Comparison of ENCODE assay signal across 8 mouse cellular contexts in genomic region chr2:166711681-166712132, GRCm38 (mm10). TPM values are rescaled to one million over a fixed set of nuclear protein-coding genes. Genes with fewer than 3 reads are reported as not detected.
DNase-seq lines count a peak whose midpoint lies in the region; ATAC-seq and TF ChIP-seq lines count a peak whose summit lies in the region.

No protein-coding gene starts in this region.

- DNase-seq in cerebellum, adult 9-11 months, result peak; percentile 33
- DNase-seq in thymus, adult 2 months, result no peak
- DNase-seq in thymus, adult 18-20 months, result no peak
- no peak for DNase-seq in liver, embryonic 13.5 days
- DNase-seq in left cerebral cortex, adult 9 months (ENCODE audit: low spot score in 2 of 2), result no peak
- DNase-seq in kidney, postnatal 36 days, result no peak

- H3K4me3 ChIP-seq in thymus, adult 2 months (ENCODE audit: control insufficient read depth, insufficient read depth, low read length), result peak overlapping the region; percentile 78
- H3K4me3 ChIP-seq in liver, embryonic 13.5 days (replicated peaks), result peak overlapping the region; percentile 90
- H3K4me3 ChIP-seq in stomach, embryonic 14.5 days (ENCODE audit: low read depth, low read length), result peak overlapping the region; percentile 10; the same call in 1 of the 2 replicates

- no peaks in the 10 kb centered on the region for H3K36me3 ChIP-seq in thymus, adult 2 months (ENCODE audit: control insufficient read depth, insufficient read depth, low read length)
- H3K36me3 ChIP-seq in liver, embryonic 13.5 days, result no peaks in the 10 kb centered on the region
- no peaks in the 10 kb centered on the region for H3K36me3 ChIP-seq in stomach, embryonic 14.5 days (ENCODE audit: control insufficient read depth, insufficient read depth, low read length)

- peak overlapping the region; percentile 55; the same call in 1 of the 2 replicates for H3K27ac ChIP-seq in thymus, adult 2 months (ENCODE audit: control insufficient read depth, insufficient read depth, low read length)
- H3K27ac ChIP-seq in liver, embryonic 13.5 days, result peak overlapping the region; percentile 86
- no peak overlapping the region for H3K27ac ChIP-seq in stomach, embryonic 14.5 days (ENCODE audit: low read length)

- TF ChIP-seq POLR2A in thymus, adult 2 months (IDR thresholded peaks at IDR 0.05; ENCODE audit: control insufficient read depth, extremely low read depth, insufficient read depth, low read length, poor library complexity), result no peak

- no peak for TF ChIP-seq CTCF in thymus, adult 2 months (IDR thresholded peaks at IDR 0.05; ENCODE audit: borderline replicate concordance, control insufficient read depth, extremely low read depth, insufficient read depth, low read length, poor library complexity)

- no peaks in the 10 kb centered on the region for H3K9me3 ChIP-seq in liver, embryonic 13.5 days (replicated peaks)
- H3K9me3 ChIP-seq in stomach, embryonic 14.5 days (ENCODE audit: control insufficient read depth, low read depth, low read length), result no peaks in the 10 kb centered on the region

- H3K9ac ChIP-seq in liver, embryonic 13.5 days, result peak overlapping the region; percentile 96
- no peak overlapping the region for H3K9ac ChIP-seq in stomach, embryonic 14.5 days (replicated peaks; ENCODE audit: low read depth, low read length)

- ATAC-seq in cerebellum, adult (ENCODE audit: insufficient number of reproducible peaks, low FRiP score, low TSS enrichment), result no peak
- no peak for ATAC-seq in liver, embryonic 13.5 days (ENCODE audit: low read depth)
- no peak for ATAC-seq in stomach, embryonic 14.5 days (ENCODE audit: insufficient number of reproducible peaks, insufficient read depth, low FRiP score, low read depth)

- H3K27me3 ChIP-seq in thymus, adult 2 months (ENCODE audit: control insufficient read depth, insufficient read depth, low read length), result no peaks in the 10 kb centered on the region
- H3K27me3 ChIP-seq in liver, embryonic 13.5 days, result no peaks in the 10 kb centered on the region
- no peaks in the 10 kb centered on the region for H3K27me3 ChIP-seq in stomach, embryonic 14.5 days (ENCODE audit: control insufficient read depth, insufficient read depth, low read length)

- H3K4me1 ChIP-seq in thymus, adult 2 months (replicated peaks; ENCODE audit: control insufficient read depth, insufficient read depth, low read length), result peaks cover 46% of the 10 kb centered on the region
- peaks cover 74% of the 10 kb centered on the region for H3K4me1 ChIP-seq in liver, embryonic 13.5 days (replicated peaks)
- H3K4me1 ChIP-seq in stomach, embryonic 14.5 days (ENCODE audit: control insufficient read depth, insufficient read depth, low read length), result 0 out of 2 replicates have a peak, but pooled peaks cover 6% of the 10 kb centered on the region

- WGBS in thymus, adult 2 months, result 27% methylated on average over 7 of the region's 7 CpGs
- 34% methylated on average over 7 of the region's 7 CpGs for WGBS in liver, embryonic 13.5 days (ENCODE audit: insufficient replicate concordance)
- WGBS in stomach, embryonic 14.5 days, result 36% methylated on average over 7 of the region's 7 CpGs

- peak overlapping the region; percentile 94 for H3K4me2 ChIP-seq in liver, embryonic 13.5 days
- H3K4me2 ChIP-seq in stomach, embryonic 14.5 days (replicated peaks; ENCODE audit: low read depth, low read length), result peak overlapping the region; percentile 97

RNA-seq across cellular contexts. Expression of gene Prex1, which starts 1.9 kb away (rescaled TPM):
- polyA plus RNA-seq in thymus, adult 2 months (2012; rRNA removed), result 264 and 297 TPM in 2 replicates
- polyA plus RNA-seq in liver, embryonic 13.5 days (2015; fragmentation: Nextera tagmentation; extraction: Ambion mirVana), result 9.1 and 9.8 TPM in 2 replicates
- 9.1 and 10.4 TPM in 2 replicates for polyA plus RNA-seq in stomach, embryonic 14.5 days (2014; fragmentation: Nextera tagmentation; extraction: Ambion mirVana)

Comparison
In these comparisons a context has a peak if more than half of its experiments do, and no peak if none do; other contexts are left out.
1. H3K4me3 ChIP-seq: peak in every context shown above with its lines; median percentile 90 in liver, embryonic 13.5 days; 78 in thymus, adult 2 months; 10 in stomach, embryonic 14.5 days.
2. RNA of gene Prex1, which starts 1.9 kb away (polyA plus RNA-seq): 264 to 297 TPM in thymus, adult 2 months; 9.1 to 10.4 TPM in stomach, embryonic 14.5 days and 9.1 to 9.8 TPM in liver, embryonic 13.5 days; every median in the first group is over 10 times any median in the second.